Mouse (Mus musculus): ENCODE data around the gene Rasef. TPM values are rescaled to one million over a fixed set of nuclear protein-coding genes. Genes with fewer than 3 reads are reported as not detected.

The Rasef gene
- polyA plus RNA-seq (2015; fragmentation: Nextera tagmentation; extraction: Ambion mirVana) = 4.1 and 4.5 TPM in 2 replicates

GRCm38 (mm10) chr4:73790260-73791185 lies at the start of gene Rasef:
Rasef (minus strand) TSS chr4:73790994.
- Histone ChIP-seq H3K4me3 (ENCODE audit: low read length) (peak within 1 kb of the TSS; percentile 58), H3K4me2 (ENCODE audit: low read depth, low read length) (peak within 1 kb of the TSS; percentile 93), H3K36me3 (ENCODE audit: control insufficient read depth, insufficient read depth, low read length) (no peaks in the 10 kb centered on the region), H3K9me3 (ENCODE audit: control insufficient read depth, low read length) (no peaks in the 10 kb centered on the region), H3K27me3 (replicated peaks; ENCODE audit: control insufficient read depth, insufficient read depth, low read length) (peaks cover 6% of the 10 kb centered on the region), H3K4me1 (ENCODE audit: control insufficient read depth, insufficient read depth, low read length) (peaks cover 5% of the 10 kb centered on the region; the same call in 1 of the 2 replicates), H3K9ac (ENCODE audit: low read depth, low read length) (peak within 1 kb of the TSS; percentile 75), H3K27ac (ENCODE audit: low read length) (no peak within 1 kb of the TSS)
- 4% methylated on average over 85 of the region's 87 CpGs for WGBS
- peak; percentile 94 for ATAC-seq

GRCm38 (mm10) chr4:73826587-73826986 lies 35.8 kb upstream of the Rasef start:
- no peaks in the 10 kb centered on the region for H3K36me3 ChIP-seq (ENCODE audit: control insufficient read depth, insufficient read depth, low read length)
- no peak overlapping the region for H3K9ac ChIP-seq (ENCODE audit: low read depth, low read length)
- H3K4me3 ChIP-seq (ENCODE audit: low read length) = no peak overlapping the region
- 60% methylated on average over 3 of the region's 3 CpGs for WGBS
- H3K27me3 ChIP-seq (replicated peaks; ENCODE audit: control insufficient read depth, insufficient read depth, low read length) = no peaks in the 10 kb centered on the region
- no peaks in the 10 kb centered on the region for H3K9me3 ChIP-seq (ENCODE audit: control insufficient read depth, low read length)
- ATAC-seq = peak; percentile 76
- H3K27ac ChIP-seq (ENCODE audit: low read length) = no peak overlapping the region
- H3K4me2 ChIP-seq (ENCODE audit: low read depth, low read length) = no peak overlapping the region
- no peaks in the 10 kb centered on the region for H3K4me1 ChIP-seq (ENCODE audit: control insufficient read depth, insufficient read depth, low read length)

GRCm38 (mm10) chr4:73791186-73791540 lies 369 bp upstream of the Rasef start:
- H3K9ac ChIP-seq (ENCODE audit: low read depth, low read length) = peak overlapping the region; percentile 75

GRCm38 (mm10) chr4:73789534-73789933 lies 1.3 kb downstream of the Rasef start:
- H3K27me3 ChIP-seq (replicated peaks; ENCODE audit: control insufficient read depth, insufficient read depth, low read length) = peaks cover 6% of the 10 kb centered on the region
- no peak overlapping the region for H3K27ac ChIP-seq (ENCODE audit: low read length)
- no peak overlapping the region for H3K9ac ChIP-seq (ENCODE audit: low read depth, low read length)
- no peaks in the 10 kb centered on the region for H3K9me3 ChIP-seq (ENCODE audit: control insufficient read depth, low read length)
- peak overlapping the region; percentile 10 for H3K4me3 ChIP-seq (ENCODE audit: low read length)
- WGBS = 39% methylated on average over 6 of the region's 6 CpGs
- H3K4me2 ChIP-seq (ENCODE audit: low read depth, low read length) = peak overlapping the region; percentile 17; the same call in 1 of the 2 replicates
- no peaks in the 10 kb centered on the region for H3K36me3 ChIP-seq (ENCODE audit: control insufficient read depth, insufficient read depth, low read length)
- peaks cover 5% of the 10 kb centered on the region; the same call in 1 of the 2 replicates for H3K4me1 ChIP-seq (ENCODE audit: control insufficient read depth, insufficient read depth, low read length)
- ATAC-seq = no peak

More at GRCm38 (mm10) chr4:73791186-73791540, 369 bp upstream of the Rasef start:
- no peaks in the 10 kb centered on the region for H3K36me3 ChIP-seq (ENCODE audit: control insufficient read depth, insufficient read depth, low read length)
- H3K27me3 ChIP-seq (replicated peaks; ENCODE audit: control insufficient read depth, insufficient read depth, low read length) = peaks cover 6% of the 10 kb centered on the region
- ATAC-seq = no peak
- peak overlapping the region; percentile 93 for H3K4me2 ChIP-seq (ENCODE audit: low read depth, low read length)
- peak overlapping the region; percentile 58 for H3K4me3 ChIP-seq (ENCODE audit: low read length)
- H3K9me3 ChIP-seq (ENCODE audit: control insufficient read depth, low read length) = no peaks in the 10 kb centered on the region
- peaks cover 5% of the 10 kb centered on the region; the same call in 1 of the 2 replicates for H3K4me1 ChIP-seq (ENCODE audit: control insufficient read depth, insufficient read depth, low read length)
- no peak overlapping the region for H3K27ac ChIP-seq (ENCODE audit: low read length)
- 27% methylated on average over 3 of the region's 3 CpGs for WGBS

- whole genome bisulfite sequencing = 82% methylated on average over 7 of the region's 7 CpGs
- Histone ChIP-seq H3K9me3 (ENCODE audit: control insufficient read depth, low read length) (no peaks in the 10 kb centered on the region), H3K27me3 (replicated peaks; ENCODE audit: control insufficient read depth, insufficient read depth, low read length) (peaks cover 6% of the 10 kb centered on the region), H3K36me3 (ENCODE audit: control insufficient read depth, insufficient read depth, low read length) (no peaks in the 10 kb centered on the region), H3K9ac (ENCODE audit: low read depth, low read length) (no peak overlapping the region), H3K4me3 (ENCODE audit: low read length) (no peak overlapping the region), H3K4me2 (ENCODE audit: low read depth, low read length) (no peak overlapping the region), H3K27ac (ENCODE audit: low read length) (no peak overlapping the region), H3K4me1 (ENCODE audit: control insufficient read depth, insufficient read depth, low read length) (peaks cover 5% of the 10 kb centered on the region; the same call in 1 of the 2 replicates)
- 0 out of 2 replicates have a peak, but pooled peaks have one; percentile 26 for ATAC-seq
Observed at GRCm38 (mm10) chr4:73788076-73788730, 2.6 kb downstream of the Rasef start.

GRCm38 (mm10) chr4:73784147-73784546 lies 6.6 kb downstream of the Rasef start:
- no peaks in the 10 kb centered on the region for H3K4me1 ChIP-seq (ENCODE audit: control insufficient read depth, insufficient read depth, low read length)
- no peaks in the 10 kb centered on the region for H3K36me3 ChIP-seq (ENCODE audit: control insufficient read depth, insufficient read depth, low read length)
- 72% methylated on average over 1 of the region's 1 CpGs for WGBS
- H3K9me3 ChIP-seq (ENCODE audit: control insufficient read depth, low read length) = no peaks in the 10 kb centered on the region
- no peak overlapping the region for H3K27ac ChIP-seq (ENCODE audit: low read length)
- ATAC-seq = peak; percentile 65
- H3K4me2 ChIP-seq (ENCODE audit: low read depth, low read length) = no peak overlapping the region
- no peak overlapping the region for H3K4me3 ChIP-seq (ENCODE audit: low read length)
- no peak overlapping the region for H3K9ac ChIP-seq (ENCODE audit: low read depth, low read length)
- no peaks in the 10 kb centered on the region for H3K27me3 ChIP-seq (replicated peaks; ENCODE audit: control insufficient read depth, insufficient read depth, low read length)

GRCm38 (mm10) chr4:73781061-73781460 lies 9.7 kb downstream of the Rasef start:
- Histone ChIP-seq H3K36me3 (ENCODE audit: control insufficient read depth, insufficient read depth, low read length) (no peaks in the 10 kb centered on the region), H3K4me1 (ENCODE audit: control insufficient read depth, insufficient read depth, low read length) (no peaks in the 10 kb centered on the region), H3K27ac (ENCODE audit: low read length) (no peak overlapping the region), H3K27me3 (replicated peaks; ENCODE audit: control insufficient read depth, insufficient read depth, low read length) (no peaks in the 10 kb centered on the region), H3K9ac (ENCODE audit: low read depth, low read length) (no peak overlapping the region), H3K4me3 (ENCODE audit: low read length) (no peak overlapping the region), H3K9me3 (ENCODE audit: control insufficient read depth, low read length) (no peaks in the 10 kb centered on the region), H3K4me2 (ENCODE audit: low read depth, low read length) (no peak overlapping the region)
- WGBS = 82% methylated on average over 3 of the region's 3 CpGs
- ATAC-seq = no peak

- H3K27me3 ChIP-seq (replicated peaks; ENCODE audit: control insufficient read depth, insufficient read depth, low read length) = no peaks in the 10 kb centered on the region
- no peaks in the 10 kb centered on the region; the same call in 1 of the 2 replicates for H3K4me1 ChIP-seq (ENCODE audit: control insufficient read depth, insufficient read depth, low read length)
- H3K36me3 ChIP-seq (ENCODE audit: control insufficient read depth, insufficient read depth, low read length) = no peaks in the 10 kb centered on the region
- no peak overlapping the region for H3K4me3 ChIP-seq (ENCODE audit: low read length)
- H3K27ac ChIP-seq (ENCODE audit: low read length) = no peak overlapping the region
- no peaks in the 10 kb centered on the region for H3K9me3 ChIP-seq (ENCODE audit: control insufficient read depth, low read length)
- no peak overlapping the region for H3K4me2 ChIP-seq (ENCODE audit: low read depth, low read length)
- no peak overlapping the region for H3K9ac ChIP-seq (ENCODE audit: low read depth, low read length)
- WGBS = 86% methylated on average over 2 of the region's 2 CpGs
- ATAC-seq = no peak
Observed at GRCm38 (mm10) chr4:73775266-73775665, 15.5 kb downstream of the Rasef start.

All from intestine, embryonic 16.5 days (tissue).